Mouse (Mus musculus): ENCODE results near the gene Kcnj10.

DNA sequence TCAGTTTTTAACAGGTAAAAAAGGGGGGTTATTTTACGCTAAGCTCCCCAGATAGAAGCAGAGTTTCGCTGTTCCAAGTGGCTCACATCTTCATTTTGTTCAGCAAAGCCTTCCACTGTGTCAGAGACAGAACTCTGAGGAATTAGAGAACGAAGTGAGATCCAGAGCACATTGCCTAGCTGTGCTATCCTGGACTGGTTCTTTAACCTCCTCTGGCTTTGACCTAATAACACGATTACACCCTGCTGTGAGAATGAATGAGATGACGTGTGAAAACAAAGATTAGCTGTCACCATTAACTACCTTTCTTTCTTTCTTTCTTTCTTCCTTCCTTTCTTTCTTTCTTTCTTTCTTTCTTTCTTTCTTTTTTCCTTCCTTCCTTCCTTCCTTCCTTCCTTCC, 68.4 kb downstream of the Kcnj10 start:
- TF ChIP-seq CTCF (IDR thresholded peaks at IDR 0.05; ENCODE audit: low read depth, low read length) (no peak), POLR2AphosphoS5 (IDR thresholded peaks at IDR 0.05; ENCODE audit: insufficient replicate concordance, low read depth, low read length) (no peak)
